Mouse (Mus musculus): ENCODE results near the gene Mon1b. TPM values are rescaled to one million over a fixed set of nuclear protein-coding genes. Genes with fewer than 3 reads are reported as not detected.

Gene Mon1b
- total RNA-seq, 2 experiments from 2014 or later, result 2.4 to 3.3 TPM

GRCm38 (mm10) chr8:113669924-113670323 is 34.5 kb downstream of the Mon1b start:
- intact Hi-C loops (cut with DNase I), result loop anchor here (10.0 kb wide), 4 partner anchors 175 to 765 kb away; partner anchors contain the start of genes Adamts18 and Wwox
- no peak for DNase-seq

GRCm38 (mm10) chr8:113672599-113673255 is 37.3 kb downstream of the Mon1b start:
- intact Hi-C loops (cut with DNase I), result no loop called here
- no peak for DNase-seq

GRCm38 (mm10) chr8:113673300-113673699 is 37.9 kb downstream of the Mon1b start:
- no peak for DNase-seq
- intact Hi-C loops (cut with DNase I), result no loop called here

GRCm38 (mm10) chr8:113674611-113675010 is 39.2 kb downstream of the Mon1b start:
- intact Hi-C loops (cut with DNase I), result no loop called here
- DNase-seq, result no peak

GRCm38 (mm10) chr8:113675281-113675680 is 39.9 kb downstream of the Mon1b start:
- DNase-seq, result no peak
- intact Hi-C loops (cut with DNase I), result no loop called here

- DNase-seq, result no peak
- intact Hi-C loops (cut with DNase I), result no loop called here
Observed at GRCm38 (mm10) chr8:113676811-113677210, 41.4 kb downstream of the Mon1b start.

- no peak for DNase-seq
- intact Hi-C loops (cut with DNase I), result no loop called here
Observed at GRCm38 (mm10) chr8:113679361-113679760, 44.0 kb downstream of the Mon1b start.

GRCm38 (mm10) chr8:113687889-113688542 is 52.6 kb downstream of the Mon1b start:
- intact Hi-C loops (cut with DNase I), result no loop called here
- DNase-seq, result no peak

GRCm38 (mm10) chr8:113688543-113688915 is 53.1 kb downstream of the Mon1b start:
- no peak for DNase-seq
- intact Hi-C loops (cut with DNase I), result no loop called here

- no peak for DNase-seq
- intact Hi-C loops (cut with DNase I), result no loop called here
Observed at GRCm38 (mm10) chr8:113691622-113692343, 56.4 kb downstream of the Mon1b start.

Other genes with a start within 250 kb of the Mon1b start
- gene Syce1l, start 7.6 kb downstream of the Mon1b start, total RNA-seq (2021), result not detected
- gene Adamts18, start 213.2 kb downstream of the Mon1b start, total RNA-seq (2021), result under 1 TPM; 0.05 to 0.26 TPM